Mouse (Mus musculus): ENCODE data around the gene Fis1. TPM values are rescaled to one million over a fixed set of nuclear protein-coding genes. Genes with fewer than 3 reads are reported as not detected.

Gene Fis1
- 95.6 and 118 TPM in 2 replicates for total RNA-seq (2017)

DNA sequence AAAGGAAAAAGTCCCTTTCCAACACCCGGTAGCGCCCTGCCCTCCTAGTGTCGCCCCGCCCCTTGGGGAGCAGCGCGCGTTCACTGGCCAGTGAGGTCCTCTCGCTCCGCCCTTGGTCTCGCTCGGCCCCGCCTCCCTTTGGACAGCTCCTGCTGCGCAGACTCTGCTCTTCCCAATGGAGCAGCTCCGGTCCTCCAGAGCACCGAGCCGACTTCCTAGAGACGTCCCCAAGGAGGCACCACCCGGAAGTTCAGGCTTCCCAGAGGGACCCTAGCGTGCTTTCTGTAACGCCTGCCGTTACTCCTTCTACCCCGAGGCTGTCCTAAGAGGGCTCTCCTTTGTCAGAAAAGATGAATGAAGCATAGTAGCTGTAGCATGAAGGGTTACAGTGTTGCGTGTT lies at the start of gene Fis1:
Fis1 (plus strand) TSS at position 261 of the 400 bp plus-strand sequence.
- peak; percentile 74 for ATAC-seq (ENCODE audit: extremely low read depth, insufficient number of reproducible peaks, low FRiP score, poor library complexity, severe bottlenecking)

- no peak for ATAC-seq (ENCODE audit: extremely low read depth, insufficient number of reproducible peaks, low FRiP score, poor library complexity, severe bottlenecking)
Observed at GRCm38 (mm10) chr5:136904621-136905020, 48.5 kb upstream of the Fis1 start.

- ATAC-seq (ENCODE audit: extremely low read depth, insufficient number of reproducible peaks, low FRiP score, poor library complexity, severe bottlenecking): no peak
Observed at GRCm38 (mm10) chr5:136905630-136906029, 47.4 kb upstream of the Fis1 start.

DNA sequence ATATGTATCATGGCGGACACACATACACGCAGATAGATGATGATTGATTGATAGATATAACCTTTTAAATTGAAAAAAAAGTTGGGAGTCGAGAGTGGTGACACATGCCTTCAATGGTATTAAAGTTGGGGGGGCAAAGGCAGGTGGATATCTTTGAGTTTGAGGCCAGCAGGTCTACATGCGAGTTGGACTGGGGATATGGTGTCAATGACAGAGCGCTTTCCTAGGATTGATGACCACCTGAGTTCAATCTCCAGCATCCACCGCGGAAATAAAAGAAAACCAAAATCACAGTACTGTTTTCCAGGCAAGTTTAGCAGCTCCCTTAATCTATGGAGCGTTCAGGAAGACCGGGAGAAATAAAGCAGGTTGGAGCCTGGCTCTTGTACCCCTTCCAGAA lies 45.5 kb upstream of the Fis1 start:
- no peak for ATAC-seq (ENCODE audit: extremely low read depth, insufficient number of reproducible peaks, low FRiP score, poor library complexity, severe bottlenecking)

DNA sequence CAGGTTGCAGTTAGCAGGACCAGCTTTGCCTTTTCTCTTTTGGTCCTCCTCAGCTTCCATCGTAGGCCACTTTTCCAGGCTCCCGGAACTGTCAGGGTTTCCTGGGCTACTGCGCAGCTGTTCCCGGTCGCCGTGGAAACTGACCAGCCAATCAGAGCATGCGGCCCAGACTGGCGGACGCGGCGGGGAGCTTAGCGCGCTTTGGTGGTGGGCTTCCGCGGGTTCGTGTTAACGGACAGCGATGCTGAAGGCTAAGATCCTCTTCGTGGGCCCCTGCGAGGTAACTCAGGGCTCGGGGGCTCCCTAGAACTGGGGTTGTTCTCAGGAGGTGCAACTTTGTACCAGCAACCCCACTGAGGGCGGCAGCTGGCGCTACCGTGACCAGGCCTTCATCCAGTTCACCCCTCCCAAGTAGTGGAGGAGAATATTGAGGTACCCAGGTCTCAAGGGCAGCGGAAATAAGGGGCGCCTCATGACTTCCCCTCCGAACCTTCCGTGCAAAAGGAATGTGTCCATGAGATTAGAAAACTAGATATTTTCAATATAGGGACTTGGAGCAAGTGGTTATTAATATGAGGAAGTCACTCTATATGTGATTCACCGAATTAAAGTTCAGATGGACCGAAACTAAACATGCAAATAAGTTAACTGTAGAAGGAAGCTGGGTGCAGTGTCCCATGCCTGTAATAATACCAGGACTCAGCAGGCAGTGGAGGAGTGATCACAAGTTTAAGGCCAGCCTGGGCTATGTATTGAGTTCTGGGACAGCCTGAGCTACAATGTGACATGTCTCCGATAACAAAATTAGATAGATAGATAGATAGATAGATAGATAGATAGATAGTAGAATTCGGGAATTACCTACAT lies 44.9 kb upstream of the Fis1 start, which contains the start of gene Ift22:
Ift22 (plus strand) TSS at position 160 of the 867 bp plus-strand sequence.
- ATAC-seq (ENCODE audit: extremely low read depth, insufficient number of reproducible peaks, low FRiP score, poor library complexity, severe bottlenecking): peak; percentile 71

GRCm38 (mm10) chr5:136914183-136914582 lies 38.9 kb upstream of the Fis1 start:
- no peak for ATAC-seq (ENCODE audit: extremely low read depth, insufficient number of reproducible peaks, low FRiP score, poor library complexity, severe bottlenecking)

- ATAC-seq (ENCODE audit: extremely low read depth, insufficient number of reproducible peaks, low FRiP score, poor library complexity, severe bottlenecking): no peak
Observed at GRCm38 (mm10) chr5:136917613-136918242, 35.3 kb upstream of the Fis1 start.

DNA sequence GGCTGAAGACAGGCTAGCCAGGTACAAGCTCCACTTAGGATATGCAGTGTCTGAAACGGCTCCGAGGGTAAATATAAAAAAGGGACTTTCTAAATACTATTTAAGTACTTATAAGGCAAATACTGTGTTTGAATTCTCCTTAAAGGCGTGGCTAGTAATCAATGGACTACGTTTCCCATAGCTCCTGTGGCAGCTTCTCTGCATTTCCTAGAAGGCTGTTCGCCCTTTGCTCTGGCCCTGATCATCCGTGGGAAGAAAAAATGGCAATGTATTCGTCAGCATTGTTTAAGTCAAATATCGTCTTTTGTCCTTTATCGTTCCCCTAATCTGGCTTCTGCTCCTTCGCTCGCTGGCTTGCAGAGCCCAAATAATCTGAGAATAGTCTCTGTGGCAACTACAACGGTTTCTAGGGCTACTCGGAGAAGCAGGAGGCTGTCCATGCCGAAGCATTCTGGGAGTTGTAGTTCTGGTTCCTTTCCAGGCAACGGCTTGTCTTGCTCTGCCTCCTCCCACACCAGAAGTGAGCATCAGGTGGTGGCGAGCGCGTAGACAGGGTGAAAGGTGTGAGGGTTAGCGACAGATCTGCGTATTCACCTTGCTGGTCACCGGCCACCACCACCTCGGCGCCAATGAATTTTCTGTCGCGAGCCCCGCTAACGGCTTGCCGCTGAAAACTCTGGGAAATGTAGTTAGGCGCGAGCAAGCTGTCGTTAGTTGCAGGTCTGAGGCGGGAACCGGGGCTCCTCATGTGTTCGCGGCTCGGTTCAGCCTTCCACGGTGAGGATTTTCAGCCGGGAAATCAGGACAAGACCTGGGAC lies 34.2 kb upstream of the Fis1 start:
- ATAC-seq (ENCODE audit: extremely low read depth, insufficient number of reproducible peaks, low FRiP score, poor library complexity, severe bottlenecking): peak; percentile 90

DNA sequence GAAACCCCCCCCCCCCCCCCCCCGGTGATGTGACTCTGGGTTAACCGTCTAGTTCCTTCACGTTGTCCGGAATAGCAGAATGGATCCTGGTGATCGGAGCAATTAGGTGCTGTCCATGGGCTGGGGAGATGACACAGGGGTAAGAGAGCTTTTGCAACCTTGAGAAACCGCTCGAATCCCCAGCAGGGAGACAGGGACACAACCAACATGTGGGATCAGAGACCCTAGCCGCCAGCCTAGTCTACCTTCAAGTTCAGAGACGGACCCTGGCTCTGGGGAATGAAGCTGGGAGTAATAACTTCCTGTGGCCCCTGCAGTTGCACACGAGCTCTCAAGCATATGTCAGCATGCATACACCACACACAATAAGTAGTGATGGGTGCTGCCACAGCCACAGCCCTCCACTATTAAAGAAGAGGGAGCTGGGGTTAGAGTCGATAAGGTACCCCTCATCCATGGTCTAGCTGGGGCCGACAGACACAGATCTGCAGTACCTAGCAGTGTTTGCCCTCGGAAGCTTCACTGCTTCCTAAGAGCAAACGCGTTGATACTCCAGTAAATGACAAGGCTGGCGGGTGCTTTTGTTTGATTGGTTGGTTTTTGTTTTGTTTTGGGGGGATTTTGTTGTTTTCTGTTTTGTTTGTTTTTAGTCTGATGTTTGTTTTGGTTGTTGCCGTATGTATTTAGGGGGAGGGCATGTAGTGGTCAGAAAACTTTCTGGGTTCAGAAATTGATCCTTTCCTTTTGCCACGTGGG lies 33.4 kb upstream of the Fis1 start:
- no peak for ATAC-seq (ENCODE audit: extremely low read depth, insufficient number of reproducible peaks, low FRiP score, poor library complexity, severe bottlenecking)

DNA sequence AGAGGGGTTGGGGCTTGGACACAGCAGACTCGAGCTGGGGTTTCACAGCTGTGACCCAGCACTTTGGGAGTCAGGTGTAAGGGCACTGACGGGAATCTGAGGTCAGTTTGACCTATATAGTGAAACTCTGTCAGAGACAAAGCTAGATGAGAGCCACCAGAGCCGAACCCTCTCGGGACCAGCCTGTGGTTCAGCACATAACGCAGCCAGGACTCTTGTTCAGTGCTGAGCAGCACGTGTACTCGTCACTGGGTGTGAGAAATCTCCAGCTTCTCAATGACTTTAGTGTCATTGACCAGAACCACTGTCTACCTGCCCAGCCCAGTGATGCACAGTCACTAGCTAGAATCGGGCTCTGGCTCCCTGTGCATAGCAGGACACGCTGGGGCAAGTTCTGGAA lies 30.2 kb upstream of the Fis1 start:
- ATAC-seq (ENCODE audit: extremely low read depth, insufficient number of reproducible peaks, low FRiP score, poor library complexity, severe bottlenecking): no peak

- ATAC-seq (ENCODE audit: extremely low read depth, insufficient number of reproducible peaks, low FRiP score, poor library complexity, severe bottlenecking): no peak
Observed at GRCm38 (mm10) chr5:136923751-136924478, 29.2 kb upstream of the Fis1 start.

DNA sequence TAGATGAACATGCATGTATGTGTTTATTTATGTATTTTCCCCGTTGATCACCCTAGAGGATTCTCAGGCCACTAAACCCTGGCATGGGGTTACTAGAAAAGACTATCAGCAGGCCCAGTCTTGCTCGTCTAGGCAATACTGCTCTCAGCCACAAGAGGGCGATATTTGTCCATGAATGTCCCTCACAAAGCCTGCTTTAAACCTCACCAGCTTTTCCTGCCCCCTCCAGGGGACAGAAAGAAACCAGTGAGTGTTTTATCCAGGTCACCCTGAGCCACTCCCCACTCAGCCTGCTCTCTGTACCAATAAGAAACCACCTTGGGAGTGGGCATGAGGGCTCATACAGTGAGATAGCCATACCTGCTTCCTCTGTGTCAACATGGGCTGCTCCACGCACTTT lies 24.0 kb upstream of the Fis1 start:
- peak; percentile 84 for ATAC-seq (ENCODE audit: extremely low read depth, insufficient number of reproducible peaks, low FRiP score, poor library complexity, severe bottlenecking)

DNA sequence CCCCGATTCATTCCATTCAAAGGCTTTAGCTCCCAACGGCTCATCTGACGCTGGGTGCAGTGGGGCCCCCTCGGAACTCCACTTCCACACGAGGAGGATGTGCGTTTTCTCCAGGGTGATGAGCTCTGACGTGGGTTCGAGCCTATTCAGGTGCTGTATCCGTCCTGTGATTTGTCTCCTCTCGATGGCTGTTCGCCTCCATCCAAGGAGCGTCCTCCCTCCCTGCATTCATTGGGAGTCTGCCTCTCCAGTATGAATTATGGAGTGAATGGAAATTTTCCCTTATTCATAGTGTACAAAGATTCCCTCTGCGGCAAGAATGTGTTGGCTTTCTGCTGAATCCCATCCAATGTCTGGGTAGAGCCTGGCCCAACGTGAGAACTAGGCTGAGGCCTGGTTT lies 21.2 kb upstream of the Fis1 start:
- no peak for ATAC-seq (ENCODE audit: extremely low read depth, insufficient number of reproducible peaks, low FRiP score, poor library complexity, severe bottlenecking)

GRCm38 (mm10) chr5:136932956-136933355 lies 20.1 kb upstream of the Fis1 start:
- no peak for ATAC-seq (ENCODE audit: extremely low read depth, insufficient number of reproducible peaks, low FRiP score, poor library complexity, severe bottlenecking)

DNA sequence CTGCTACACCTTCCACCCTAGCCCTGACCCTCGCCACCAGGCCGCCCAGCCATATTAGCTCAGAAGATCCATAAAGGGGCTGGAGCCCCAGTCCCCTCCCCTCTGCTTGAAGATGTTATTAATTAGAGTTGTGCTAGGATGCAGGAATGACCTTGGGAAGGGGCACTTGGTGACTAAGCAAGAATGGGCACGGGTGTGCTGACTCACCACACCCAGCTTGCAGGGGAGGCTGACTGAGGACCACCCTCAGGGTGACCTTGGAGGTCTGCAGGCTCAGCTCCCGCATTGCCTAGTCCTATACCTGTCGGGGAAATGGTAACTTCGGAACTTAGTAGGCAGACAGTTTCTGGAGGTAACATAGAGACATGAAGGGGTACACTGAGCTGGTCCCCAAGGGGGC lies 19.1 kb upstream of the Fis1 start:
- ATAC-seq (ENCODE audit: extremely low read depth, insufficient number of reproducible peaks, low FRiP score, poor library complexity, severe bottlenecking): no peak

DNA sequence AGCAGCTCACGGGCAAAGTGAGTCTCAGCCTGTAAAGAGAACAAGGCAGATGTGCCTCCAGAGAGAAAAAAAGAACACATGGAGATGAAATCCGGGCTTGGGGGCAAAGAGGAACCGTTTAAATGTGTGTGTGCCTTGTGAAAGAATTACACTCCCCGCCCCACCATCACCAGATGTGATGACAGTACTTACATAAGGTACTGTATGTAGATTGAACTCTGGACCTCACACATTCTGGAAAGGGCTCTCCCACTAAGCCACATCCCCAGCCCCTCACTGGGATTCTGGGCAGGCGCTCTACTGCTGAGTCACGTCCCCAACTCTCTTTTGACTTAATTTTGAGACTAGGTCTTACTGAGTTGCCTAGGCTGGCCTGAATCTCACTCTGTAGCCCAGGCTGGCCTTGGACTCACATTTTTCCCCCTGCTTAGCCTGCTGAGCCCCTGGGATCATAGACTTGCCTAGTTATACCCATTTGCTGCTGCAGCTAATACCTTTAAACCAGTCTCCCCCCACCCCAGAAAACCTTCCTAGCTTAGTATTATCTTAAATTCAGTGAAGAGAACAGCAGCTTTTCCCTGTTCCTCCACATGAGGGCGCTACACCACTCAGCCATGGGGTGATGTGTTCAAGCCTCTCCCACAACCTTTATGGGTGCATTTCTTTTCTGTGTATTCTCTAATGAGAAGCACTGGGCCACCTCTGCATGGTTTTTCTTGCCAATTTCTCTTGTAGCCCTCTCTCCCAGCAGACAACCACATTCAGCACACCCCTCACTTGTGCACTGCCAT lies 17.0 kb upstream of the Fis1 start:
- ATAC-seq (ENCODE audit: extremely low read depth, insufficient number of reproducible peaks, low FRiP score, poor library complexity, severe bottlenecking): no peak

GRCm38 (mm10) chr5:136936750-136937149 lies 16.3 kb upstream of the Fis1 start:
- no peak for ATAC-seq (ENCODE audit: extremely low read depth, insufficient number of reproducible peaks, low FRiP score, poor library complexity, severe bottlenecking)
